Mouse (Mus musculus) left cerebral cortex, postnatal 14 days (tissue): ENCODE measurements around the gene Lsp1. TPM values are rescaled to one million over a fixed set of nuclear protein-coding genes. Genes with fewer than 3 reads are reported as not detected.

Experiments
- DNase-seq, 2 experiments: peaks; one replicate each; pipeline ENCODE4 v3.0.0; 2021 to 2022; ENCODE audit warnings: low spot score in 2 of 2, mixed read lengths in 1 of 2
- intact Hi-C: fragments of 180-260 bp; cut with DNase I; formaldehyde crosslinking; loops from one replicate; pipeline ENCODE4 v1.15.1; 2025
- total RNA-seq, 2 experiments: library from RNA; stranded (reverse); gene quantifications; 2 replicates each; pipeline ENCODE4 v1.2.3; 2021

Lsp1 gene
- total RNA-seq, 2 experiments from 2014 or later = 6.4 to 7.7 TPM

DNA sequence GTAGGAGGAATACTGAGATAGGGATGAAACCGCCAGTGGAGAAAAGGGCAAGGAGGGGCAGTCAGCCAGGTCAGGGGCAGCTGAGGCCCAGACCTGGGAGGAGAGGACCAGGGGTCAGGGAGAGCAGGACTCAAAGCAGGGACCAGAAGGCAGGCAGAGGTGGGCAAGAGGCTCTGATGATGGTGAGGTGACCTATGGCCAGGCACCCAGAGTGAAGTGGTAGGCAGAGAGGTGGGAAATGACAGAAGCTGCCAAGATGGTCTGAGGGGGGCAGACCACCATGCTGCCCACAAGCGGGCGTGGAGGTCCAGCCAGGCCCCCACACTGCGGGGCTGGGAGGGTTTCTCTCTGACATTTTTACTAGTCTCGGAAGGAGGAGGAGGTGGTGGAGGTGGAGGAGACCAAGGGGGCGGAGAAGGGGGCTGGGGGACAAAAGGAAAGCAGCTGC is 10.8 kb downstream of the Lsp1 start:
- intact Hi-C loops = no loop called here

DNA sequence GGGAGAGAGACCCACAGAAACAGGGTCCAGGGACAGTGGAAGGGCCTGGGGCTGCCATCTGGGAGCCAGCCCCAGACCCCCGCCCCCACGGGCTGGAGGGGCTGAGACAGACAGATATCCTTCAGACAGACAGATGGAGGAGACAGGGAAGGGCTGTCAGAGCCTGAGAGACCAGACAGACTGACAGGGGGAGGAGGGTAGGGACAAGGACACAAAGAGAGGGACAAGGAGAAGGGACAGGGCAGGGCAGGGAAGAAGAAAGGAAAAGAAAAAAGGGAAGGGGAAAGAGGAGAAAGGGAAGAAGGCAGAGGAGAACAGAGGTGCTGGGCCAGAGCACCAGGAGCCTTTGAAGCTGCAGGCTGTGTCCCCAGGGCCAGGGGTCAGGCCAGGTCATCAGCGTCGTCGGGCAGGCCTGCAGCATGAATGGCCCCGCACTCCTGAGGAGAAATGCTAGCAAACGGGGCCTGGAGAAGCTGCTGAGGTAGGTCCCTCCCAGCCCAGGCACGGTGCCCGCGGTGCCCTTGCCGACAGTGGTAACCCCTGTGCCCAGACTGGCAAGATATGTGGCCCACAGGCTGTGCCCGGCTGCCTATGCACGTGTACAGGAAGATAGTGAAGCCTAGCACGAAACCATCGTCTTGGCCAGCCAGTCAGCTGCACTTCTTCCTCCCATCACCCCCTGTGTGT is 11.4 kb downstream of the Lsp1 start:
- intact Hi-C loops = no loop called here
- no peak for DNase-seq

More for the DNA sequence above, 10.8 kb downstream of the Lsp1 start:
- DNase-seq = no peak

DNA sequence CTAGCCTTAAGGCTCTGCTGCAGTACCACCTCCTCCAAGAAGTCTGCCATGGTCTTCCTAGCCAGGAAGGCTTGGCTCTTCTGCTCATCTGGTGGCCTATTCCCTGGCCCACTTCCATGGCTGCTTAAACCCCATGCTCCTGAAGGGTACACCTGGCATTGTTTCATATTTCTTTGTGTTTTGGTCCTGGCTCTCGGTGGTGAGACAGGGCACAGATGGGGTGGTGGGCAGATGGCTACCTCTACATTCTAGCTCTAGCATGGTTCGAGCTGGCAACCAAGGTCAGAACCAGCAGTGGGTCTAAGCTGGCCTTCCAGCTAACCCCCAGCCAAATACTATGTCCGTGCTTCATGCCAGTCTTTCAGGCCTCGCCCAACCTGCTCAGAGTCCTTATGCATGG is 12.3 kb downstream of the Lsp1 start:
- intact Hi-C loops = no loop called here
- DNase-seq = no peak

DNA sequence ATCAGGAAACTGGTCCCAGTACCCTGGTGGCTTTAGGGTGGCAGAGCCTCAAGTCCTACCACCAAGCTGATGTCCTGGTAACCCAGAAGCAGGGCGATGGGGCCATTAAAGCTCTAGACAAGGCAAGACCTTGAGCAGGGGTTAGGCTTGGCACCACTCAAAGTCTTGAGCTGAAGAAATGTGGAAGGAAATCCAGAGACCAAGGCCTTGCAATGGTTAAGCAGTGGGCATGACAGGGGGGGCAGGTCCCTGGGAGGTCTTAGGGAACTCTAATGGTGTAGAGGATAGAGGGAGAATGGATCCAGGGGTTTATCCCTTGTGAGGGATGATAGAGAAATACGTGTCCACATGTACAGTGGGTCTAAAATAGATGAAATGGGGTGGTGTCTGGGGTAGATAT is 12.9 kb downstream of the Lsp1 start:
- no peak for DNase-seq
- intact Hi-C loops = no loop called here

DNA sequence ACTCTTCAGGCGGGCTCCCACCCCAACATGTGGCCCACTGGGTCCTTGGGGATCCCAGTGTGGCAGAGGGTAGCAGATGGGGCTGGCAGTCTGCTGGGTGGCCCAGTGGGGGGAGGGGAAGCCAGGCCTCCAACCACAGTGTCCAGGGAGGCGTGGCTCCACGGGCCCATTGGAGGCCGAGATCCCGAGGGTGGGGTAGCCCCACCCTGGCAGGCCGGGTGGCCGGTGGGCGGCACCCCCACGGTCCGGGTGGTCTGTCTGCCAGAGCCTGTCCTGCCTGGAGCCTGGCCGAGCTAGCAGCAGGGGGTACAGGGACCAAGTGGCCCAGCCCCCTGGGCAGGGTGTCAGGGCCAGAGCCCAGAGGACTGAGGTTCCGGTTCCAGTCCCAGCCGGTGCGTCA is 14.2 kb downstream of the Lsp1 start:
- no peak for DNase-seq
- intact Hi-C loops = no loop called here

DNA sequence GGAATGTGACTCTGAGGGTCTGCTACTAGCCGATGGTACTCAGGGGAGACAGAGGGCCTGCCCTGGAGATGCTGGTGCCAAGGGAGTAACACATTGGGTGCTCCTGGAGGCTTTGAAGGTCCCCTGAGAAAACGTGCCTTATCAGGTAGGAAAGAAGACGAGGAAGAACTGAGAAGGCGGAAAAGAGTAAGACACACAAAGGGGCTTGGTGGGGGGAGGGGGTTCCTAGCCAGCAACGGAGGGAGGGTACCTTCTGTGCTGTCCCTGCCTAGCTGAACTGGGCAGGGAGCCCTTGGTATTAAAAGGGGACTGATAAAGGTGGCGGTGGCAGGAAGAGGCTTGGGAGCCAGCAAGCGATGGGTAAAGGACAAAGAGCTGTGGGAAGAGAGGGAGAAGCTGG is 15.0 kb downstream of the Lsp1 start:
- no peak for DNase-seq
- intact Hi-C loops = no loop called here

DNA sequence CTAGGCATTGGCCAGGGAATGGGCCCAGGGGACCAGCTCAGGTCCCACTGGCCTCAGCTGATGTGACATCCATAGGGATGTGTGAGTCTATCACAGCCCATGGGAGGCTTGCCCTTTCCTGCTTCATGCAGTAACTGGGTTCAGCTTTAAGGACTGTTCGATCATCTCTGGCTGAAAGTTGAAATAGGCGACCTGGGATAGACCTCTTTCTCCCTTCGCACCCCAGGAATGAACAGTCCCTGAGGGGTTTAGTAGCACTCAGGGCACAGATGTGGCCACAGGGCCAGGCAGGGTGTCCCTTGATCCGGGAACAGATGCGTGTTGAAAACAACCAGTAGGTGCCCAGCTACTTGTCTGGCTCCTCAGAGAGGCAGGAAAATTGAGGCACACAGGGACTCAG is 15.7 kb downstream of the Lsp1 start:
- intact Hi-C loops = no loop called here
- DNase-seq = no peak

DNA sequence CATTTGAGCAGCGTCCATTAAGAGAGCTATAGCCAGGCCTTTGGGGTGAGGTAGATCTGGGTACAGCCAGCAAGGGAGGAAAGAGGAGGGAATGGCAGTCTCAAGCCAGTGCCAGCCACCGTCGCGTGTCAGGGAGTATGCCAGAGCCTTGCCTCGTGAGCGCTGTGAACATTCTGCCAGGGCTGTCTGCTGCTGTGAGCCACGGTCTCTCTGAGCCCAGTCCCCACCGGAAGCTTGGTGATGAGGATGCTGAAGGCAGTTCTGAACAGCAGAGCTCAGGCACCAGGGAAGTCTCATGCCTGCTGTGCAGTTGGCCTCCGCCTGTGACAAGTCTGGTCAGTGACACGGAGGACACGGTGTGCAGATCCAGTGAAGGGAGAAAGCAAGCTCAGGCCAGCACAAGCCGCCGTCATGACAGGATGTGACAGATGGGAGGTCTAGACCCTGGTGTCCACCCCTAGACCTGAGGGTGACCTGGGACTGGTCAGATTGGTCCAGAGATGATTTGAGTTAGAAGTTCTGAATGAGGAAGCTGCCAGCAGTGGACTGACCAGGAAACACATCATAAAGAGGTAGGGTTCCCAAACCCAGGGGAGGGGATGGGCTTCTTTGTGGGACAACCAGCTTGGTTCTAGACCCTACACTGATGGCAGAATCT is 16.3 kb downstream of the Lsp1 start:
- peak; percentile 40 to 51 for DNase-seq
- intact Hi-C loops = no loop called here

DNA sequence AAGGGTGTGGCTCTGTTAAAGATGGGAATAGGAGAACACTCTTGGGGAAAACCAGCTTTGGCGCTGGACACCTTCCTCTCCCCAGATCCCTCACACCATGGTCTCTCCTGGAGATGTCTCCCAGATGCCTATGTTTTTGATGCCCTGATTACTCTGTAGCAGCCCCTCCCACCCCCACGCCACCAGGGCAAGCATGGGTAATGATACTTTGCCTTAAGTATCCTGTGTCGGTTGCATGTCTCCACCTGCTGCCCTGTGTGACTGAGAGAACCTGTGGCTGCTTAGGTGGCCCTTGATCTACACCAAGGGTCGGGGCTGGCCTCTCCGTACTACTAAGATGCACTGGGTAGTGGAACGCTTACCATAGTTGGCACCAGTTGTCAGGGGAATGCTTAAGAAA is 17.4 kb downstream of the Lsp1 start:
- DNase-seq = no peak

DNA sequence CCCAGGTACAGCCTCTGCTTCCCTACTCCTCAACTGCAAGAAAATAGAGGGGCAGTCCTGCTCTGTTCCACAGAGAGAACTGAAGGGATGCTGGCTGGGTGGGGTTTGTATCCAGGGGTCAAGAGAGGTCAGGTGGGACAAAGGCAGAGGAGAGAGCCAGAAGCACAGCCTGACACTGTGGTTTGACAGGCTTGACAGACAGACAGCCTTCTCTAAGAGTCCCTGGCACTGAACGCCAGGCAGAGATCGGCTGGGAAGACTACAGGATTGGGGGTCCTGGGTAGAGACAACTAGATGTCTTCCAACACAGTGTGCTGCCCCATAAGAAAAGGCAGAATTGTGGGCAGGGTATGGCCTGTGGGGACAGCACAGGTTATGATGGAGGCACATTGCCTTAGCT is 18.0 kb downstream of the Lsp1 start:
- intact Hi-C loops = no loop called here
- DNase-seq = no peak

More for the DNA sequence above, 17.4 kb downstream of the Lsp1 start:
- intact Hi-C loops = no loop called here

DNA sequence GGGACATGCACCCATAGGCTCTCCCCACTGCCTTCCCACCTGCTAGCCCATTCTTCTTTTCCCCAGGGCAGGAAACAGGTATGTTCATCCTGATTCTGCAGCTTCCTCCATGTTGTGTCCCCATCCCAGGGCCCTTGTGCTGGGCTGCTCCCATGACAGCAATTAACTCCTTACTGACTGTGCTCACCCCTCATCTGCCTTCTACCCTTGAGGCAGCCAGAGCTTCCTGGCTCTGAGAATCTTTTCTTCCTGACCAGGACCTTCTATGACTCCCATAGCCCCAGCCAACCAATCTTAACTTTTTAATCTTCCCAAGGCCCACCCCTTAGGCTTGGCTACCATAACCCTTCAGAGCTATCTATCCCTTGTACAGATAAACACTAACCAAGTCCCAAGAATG is 18.7 kb downstream of the Lsp1 start:
- intact Hi-C loops = no loop called here
- DNase-seq = no peak

DNA sequence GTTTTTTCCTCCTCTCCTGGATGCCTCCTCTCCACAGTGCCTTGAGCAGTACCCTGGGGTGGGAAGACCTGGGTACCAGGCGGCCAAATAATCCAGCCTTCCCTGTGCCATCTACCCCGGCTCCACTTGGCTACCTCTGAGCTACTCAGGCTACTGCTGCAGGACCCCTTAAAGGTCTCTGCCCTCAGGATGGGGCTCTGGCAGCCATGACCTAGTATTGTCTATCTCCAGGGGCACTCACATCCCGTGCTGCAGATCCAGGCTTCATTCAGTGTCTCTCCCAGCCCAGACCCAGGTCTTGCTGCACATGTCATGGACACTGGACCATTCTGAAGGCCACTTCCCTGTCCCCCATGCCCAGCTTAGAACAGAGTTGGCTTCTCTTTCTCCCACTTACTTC is 19.3 kb downstream of the Lsp1 start:
- intact Hi-C loops = no loop called here
- DNase-seq = no peak

DNA sequence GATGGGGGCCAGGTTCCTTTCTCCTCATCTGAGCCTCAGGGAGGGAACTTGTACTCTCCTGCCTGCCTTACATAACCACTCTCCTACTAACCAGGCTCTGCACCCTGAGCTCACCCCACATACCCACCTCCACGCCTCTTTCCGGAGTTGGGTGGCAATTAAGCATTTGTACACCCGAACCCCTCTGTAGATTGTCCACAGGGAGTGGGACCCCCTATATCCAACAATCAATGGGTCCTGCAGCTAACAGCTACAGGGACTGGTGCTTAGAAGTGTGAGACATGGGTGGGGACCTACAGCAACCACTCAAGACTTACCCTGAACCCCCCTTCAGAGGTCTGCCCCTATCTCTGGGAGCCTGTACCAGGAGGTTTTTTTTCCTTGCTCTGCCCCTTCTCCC is 20.1 kb downstream of the Lsp1 start:
- intact Hi-C loops = no loop called here

DNA sequence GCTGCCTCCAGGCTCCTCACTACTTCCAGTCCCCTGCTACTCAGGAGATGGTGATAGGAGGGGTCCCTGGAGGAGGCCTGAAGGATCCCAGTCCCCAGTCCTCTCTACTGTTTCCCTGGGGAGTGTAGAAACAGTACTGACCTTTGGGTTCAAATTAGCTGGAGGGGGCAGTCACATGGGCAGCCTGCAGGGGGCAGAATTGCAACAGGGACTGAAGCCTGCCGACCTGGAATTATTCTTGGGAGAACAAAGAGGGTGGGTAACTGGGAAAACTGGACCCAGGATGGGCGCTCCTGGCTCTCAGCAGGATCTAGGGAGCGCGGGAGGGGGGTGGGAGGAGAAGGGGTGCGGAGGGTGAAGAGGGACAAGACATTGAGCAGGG is 20.6 kb downstream of the Lsp1 start:
- DNase-seq = no peak
- intact Hi-C loops = no loop called here

More for the DNA sequence above, 20.1 kb downstream of the Lsp1 start:
- no peak for DNase-seq

DNA sequence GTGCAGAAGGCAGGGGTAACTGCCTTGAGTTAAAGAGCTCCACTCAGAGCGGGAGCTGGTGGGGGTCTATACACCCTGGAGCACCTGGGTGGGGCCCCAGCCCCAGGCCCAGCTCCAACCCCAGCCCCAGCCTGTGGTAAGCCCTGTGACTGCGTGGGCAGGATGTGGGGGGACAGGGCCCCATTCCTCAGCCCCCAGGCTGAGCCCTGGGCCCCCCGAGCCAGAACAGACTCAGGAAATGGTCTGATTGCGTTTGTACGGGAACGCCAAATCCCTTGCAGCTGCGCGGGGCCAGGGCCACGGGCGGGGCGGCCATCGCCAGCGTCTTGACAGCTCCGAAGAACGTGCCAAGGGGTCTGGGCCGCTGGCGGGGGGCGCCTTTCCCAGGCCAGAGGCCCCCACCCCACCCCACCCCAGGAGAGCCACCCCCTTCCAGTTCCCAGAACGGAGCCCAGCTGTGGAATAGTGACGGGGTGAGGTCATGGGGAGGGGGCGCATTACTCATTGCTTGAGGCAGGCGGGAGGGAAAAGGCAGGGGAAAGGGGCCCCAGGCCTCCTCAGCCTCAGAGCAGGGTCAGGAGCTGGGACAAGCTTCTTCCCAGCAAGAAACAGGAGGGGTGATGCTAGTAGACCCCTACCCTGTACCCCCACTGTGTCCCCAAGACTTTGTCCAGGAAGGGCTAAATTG is 21.1 kb downstream of the Lsp1 start:
- DNase-seq = no peak
- intact Hi-C loops = no loop called here

DNA sequence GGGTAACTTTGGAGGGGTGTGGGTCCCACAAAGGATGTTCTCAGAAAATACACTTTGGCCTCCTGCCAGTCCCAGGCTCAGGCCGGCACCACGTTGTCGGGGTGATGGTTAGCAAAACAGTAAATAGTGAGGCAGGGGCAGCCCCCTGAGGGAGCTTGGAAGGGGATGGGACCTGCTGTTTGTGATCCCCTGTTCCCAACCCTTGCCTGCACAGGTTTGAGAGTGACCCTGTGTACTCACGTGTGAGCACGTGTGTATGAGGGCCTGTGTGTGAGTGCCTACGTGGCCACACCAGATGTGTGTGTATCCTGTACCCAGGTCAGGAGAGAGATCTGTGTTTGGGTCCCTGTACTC is 21.6 kb downstream of the Lsp1 start:
- intact Hi-C loops = no loop called here
- no peak for DNase-seq

DNA sequence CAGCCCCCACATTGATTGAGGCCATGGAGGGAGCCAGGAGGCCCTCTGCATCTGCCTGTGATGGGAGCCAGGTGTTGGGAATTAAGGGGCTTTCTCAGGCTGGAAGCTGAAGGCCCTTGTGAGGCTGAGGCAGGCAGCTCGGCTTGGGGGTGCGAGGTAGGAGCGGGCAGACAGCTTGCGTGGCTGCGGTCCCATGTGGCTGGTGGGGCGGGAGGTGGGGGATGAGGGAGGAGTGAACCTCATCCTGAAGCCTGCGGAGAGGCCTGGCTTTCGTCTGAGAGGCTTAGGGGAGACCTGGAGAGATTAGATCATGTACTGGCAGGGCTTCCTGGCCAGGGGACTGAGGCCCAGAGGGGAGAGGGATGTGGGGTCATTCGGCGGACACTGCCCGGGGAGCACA is 22.5 kb downstream of the Lsp1 start:
- intact Hi-C loops = no loop called here
- no peak for DNase-seq

DNA sequence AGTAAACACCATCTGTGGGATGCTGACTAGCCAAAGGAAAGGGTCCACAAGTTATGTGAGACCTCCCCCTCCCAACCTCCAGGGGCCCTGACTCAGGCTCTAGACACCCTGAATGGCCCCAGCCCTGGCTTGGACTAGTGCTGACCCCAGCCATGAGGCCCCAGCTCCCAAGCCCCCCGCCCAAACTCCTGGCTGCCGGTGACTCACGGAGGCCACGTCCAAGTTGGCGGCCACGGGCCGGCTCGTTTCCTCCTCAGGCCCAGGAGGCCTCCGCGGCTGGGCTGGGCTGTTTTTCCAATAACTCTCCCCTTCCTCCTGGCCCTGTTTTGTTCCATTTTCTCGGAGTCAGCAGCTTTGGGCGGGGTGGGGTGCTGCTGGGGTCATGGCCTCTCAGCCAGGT is 24.2 kb downstream of the Lsp1 start:
- intact Hi-C loops = loop anchor here (5.0 kb wide), 2 partner anchors 43 to 98 kb away; no protein-coding TSS in a partner anchor
- no peak for DNase-seq

DNA sequence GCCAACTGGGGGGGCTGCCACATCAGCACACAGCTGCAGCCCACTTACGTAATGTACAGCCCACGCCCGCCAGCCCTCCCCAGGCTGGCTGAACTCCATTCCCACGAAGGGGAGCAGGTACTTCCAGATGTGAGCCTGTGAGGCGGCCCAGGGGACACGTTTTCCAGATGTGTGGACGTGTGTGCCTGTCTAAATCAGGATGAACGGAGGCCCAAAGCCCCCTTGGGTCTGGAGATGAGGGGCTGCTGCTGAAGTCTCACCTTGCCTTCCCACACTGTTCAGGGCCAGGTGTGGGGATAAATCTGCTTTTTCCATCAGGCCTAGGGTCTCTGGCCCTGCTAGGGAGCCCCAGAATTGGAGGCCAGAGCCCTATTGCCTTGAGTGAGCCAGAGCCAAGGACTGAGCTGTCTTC is 26.1 kb downstream of the Lsp1 start:
- intact Hi-C loops = loop anchor here (5.0 kb wide), 2 partner anchors 41 to 96 kb away; no protein-coding TSS in a partner anchor
- no peak for DNase-seq

DNA sequence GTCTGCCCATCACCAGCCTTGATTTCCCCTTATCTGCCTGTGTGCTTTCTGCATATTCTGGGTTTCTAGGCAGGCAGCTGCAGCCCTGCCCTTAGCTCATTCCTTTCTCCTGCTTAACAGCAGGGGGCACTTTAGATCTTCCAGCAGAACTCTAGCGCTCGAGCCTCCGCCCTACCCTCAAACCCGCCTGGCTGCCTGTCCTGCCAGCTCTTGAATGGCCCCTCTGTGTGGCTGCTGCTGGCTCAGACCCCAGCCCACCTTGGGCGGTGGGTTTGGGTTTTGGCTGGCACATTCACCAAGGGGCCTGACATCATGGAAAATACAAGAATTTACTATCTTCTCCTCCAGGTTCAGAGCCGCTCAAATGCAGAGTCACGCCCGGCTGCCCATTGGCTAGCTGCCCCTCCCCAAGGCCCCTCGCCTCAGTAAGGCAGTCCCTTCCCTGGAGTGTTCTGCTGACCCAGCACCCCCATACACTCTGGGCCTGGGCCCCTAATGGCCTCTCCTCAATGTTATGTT is 26.8 kb downstream of the Lsp1 start:
- intact Hi-C loops = loop anchor here (5.0 kb wide), 2 partner anchors 40 to 95 kb away; no protein-coding TSS in a partner anchor
- peak; percentile 55 to 60 for DNase-seq
